Mouse (Mus musculus): ENCODE data around the gene Adss.
"Not testable (repeated sequence)": the region's sequence is repeated elsewhere in the genome, so short reads cannot be mapped to it uniquely, and the experiment has no call there.

Adss gene

DNA sequence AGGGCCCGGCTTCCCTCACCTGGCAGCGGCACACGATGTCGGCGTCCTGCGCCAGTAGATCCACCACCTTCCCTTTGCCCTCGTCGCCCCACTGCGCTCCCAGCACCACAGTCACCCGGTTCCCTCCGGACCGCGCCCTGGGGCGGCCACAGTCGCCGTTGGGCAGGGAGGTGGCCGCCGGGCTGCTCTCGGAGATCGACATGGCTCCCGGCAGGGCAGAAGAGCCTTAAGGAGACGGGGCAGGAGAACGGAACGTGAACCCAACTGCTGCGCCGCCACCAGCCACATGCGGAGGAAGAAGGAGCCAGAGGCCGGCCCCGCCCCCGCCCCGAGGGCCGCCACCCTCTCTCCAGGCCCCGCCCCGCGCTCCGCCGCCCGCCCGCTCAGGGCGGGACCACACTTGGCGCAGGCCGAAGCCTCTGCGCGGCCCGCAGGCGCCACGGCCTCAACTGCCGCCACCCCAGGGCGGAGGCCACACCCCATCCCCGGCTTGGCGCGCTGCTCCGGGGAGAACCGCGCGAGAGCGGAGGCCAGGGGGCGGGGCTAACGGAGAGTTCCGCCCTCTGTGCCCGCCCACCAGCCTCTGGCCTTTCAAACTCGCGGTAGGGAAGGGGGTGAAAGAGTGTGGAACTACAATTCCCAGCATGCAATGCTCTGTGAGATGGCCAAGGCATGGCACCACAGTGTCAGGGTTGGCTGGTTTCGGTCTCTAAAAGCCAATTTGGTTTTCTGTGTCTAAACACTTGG, at the start of gene Adss:
Adss (minus strand) TSS at position 319 of the 747 bp plus-strand sequence.
- DNase-seq (ENCODE audit: low read depth, low spot score), result peak; percentile 97

DNA sequence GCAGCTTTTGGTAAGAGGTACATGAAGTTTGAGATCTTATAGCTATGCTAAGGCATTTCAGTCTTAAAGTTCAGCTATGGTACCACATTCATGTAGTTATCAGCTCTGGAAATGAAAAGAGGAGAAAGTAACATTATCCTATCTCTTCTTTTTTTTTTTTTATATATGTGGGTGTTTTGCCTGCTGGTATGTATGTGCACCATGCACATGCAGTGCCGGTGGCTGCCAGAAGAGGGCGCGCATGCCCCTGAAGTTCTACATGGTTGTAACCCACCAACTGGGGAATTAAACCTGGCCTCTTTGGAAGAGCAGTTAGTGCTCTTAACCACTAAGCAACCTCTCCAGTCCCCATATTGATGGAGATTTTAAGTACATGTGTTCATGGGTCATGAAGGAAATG, 49.5 kb upstream of the Adss start:
- DNase-seq (ENCODE audit: low read depth, low spot score), result peak; percentile 5

DNA sequence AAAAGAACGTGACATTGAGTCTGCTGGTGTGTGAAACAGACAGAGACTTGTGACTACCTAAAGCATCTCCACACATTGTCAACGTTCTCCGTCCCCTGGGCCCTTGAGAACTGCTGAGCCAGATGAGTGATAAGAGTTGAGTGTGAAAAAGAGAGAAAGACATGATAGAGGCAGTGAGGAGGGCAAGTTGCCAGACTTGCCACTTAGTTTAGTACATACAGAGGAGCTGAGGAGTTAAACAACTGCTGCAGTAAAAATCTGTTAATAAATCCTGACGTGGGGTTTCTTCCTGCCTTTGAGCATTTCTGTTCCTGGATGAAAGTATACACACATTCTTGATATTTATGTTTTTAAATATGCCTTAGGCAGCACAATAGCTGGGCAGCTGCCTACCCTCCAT, 31.5 kb upstream of the Adss start:
- not testable (repeated sequence) for DNase-seq (ENCODE audit: low read depth, low spot score)

- peak; percentile 33 for DNase-seq (ENCODE audit: low read depth, low spot score)
These were observed 10.5 kb upstream of the Adss start for GRCm38 (mm10) chr1:177806772-177807171.

GRCm38 (mm10) chr1:177803511-177803910, 7.2 kb upstream of the Adss start:
- DNase-seq (ENCODE audit: low read depth, low spot score), result no peak

- DNase-seq (ENCODE audit: low read depth, low spot score), result peak; percentile 28
These were observed 942 bp upstream of the Adss start for GRCm38 (mm10) chr1:177797151-177797755.

- DNase-seq (ENCODE audit: low read depth, low spot score), result peak; percentile 56
These were observed 704 bp downstream of the Adss start for GRCm38 (mm10) chr1:177795421-177796192.

DNA sequence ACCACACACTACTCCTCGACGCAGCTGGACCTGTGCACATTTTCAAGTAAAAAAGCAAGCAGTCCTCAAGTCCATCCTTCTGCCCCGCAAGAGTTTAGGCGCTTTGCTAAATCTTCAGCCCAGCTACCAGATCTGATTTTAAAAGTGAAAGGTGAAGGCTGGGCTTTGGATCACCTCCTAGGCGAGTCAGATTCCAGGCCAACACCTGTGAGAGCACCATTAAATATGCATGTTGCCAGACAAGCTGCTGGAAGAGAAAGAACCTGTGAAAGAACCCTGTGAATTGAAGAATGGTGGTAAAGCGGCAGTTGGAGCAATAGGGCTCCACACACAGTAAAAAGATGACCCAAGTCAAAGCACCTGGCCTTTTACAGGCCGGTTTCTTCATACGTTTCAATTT, 1.4 kb downstream of the Adss start:
- peak; percentile 29 for DNase-seq (ENCODE audit: low read depth, low spot score)

- no peak for DNase-seq (ENCODE audit: low read depth, low spot score)
These were observed 3.5 kb downstream of the Adss start for GRCm38 (mm10) chr1:177792835-177793234.

GRCm38 (mm10) chr1:177777397-177777796, 18.9 kb downstream of the Adss start:
- DNase-seq (ENCODE audit: low read depth, low spot score), result no peak

GRCm38 (mm10) chr1:177768931-177769330, 27.4 kb downstream of the Adss start:
- DNase-seq (ENCODE audit: low read depth, low spot score), result no peak

GRCm38 (mm10) chr1:177757249-177757648, 39.1 kb downstream of the Adss start:
- DNase-seq (ENCODE audit: low read depth, low spot score), result no peak

DNA sequence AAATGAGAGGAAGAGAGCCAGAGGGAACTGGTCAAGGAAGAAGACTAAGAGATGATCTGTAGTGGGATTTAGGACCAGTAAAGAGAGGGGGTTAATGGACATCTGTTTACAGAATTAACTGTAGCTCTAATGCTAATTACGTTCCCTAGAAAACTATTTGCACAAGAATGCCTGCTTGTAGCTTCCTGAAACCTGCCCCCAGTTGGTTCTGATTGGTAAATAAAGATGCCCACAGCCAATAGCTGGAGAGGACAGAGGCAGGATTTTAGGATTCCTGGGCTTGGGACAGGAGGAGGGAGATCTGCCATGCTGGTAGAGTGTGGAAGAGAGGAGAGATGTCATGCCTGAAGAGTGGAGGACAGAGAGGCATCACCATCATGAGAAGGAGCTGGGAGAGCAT, 42.8 kb downstream of the Adss start:
- DNase-seq (ENCODE audit: low read depth, low spot score), result no peak

GRCm38 (mm10) chr1:177747869-177748540, 48.3 kb downstream of the Adss start:
- peak; percentile 71 for DNase-seq (ENCODE audit: low read depth, low spot score)

- peak; percentile 40 for DNase-seq (ENCODE audit: low read depth, low spot score)
These were observed 51.6 kb downstream of the Adss start for GRCm38 (mm10) chr1:177744521-177745325.

DNA sequence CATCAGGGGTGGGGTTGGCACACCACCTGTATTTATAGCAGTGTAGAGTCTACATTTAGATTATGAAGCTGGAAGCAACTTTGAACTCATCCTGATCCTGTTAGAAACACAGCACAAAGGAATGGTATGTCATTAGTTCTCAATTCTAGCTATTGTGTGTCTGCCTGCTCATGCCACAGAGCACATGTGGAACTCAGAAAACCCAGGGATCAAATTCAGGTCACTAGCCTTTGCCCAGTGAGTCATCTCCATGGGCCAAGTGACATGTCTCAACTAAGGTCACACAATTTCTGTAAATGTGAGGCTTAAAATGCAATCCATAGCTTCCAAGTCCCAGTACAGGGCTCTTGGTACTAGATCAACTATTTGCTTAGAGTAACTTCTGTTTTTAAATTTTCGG, 54.2 kb downstream of the Adss start:
- DNase-seq (ENCODE audit: low read depth, low spot score), result peak; percentile 60

GRCm38 (mm10) chr1:177740707-177741106, 55.6 kb downstream of the Adss start:
- peak; percentile 37 for DNase-seq (ENCODE audit: low read depth, low spot score)

DNA sequence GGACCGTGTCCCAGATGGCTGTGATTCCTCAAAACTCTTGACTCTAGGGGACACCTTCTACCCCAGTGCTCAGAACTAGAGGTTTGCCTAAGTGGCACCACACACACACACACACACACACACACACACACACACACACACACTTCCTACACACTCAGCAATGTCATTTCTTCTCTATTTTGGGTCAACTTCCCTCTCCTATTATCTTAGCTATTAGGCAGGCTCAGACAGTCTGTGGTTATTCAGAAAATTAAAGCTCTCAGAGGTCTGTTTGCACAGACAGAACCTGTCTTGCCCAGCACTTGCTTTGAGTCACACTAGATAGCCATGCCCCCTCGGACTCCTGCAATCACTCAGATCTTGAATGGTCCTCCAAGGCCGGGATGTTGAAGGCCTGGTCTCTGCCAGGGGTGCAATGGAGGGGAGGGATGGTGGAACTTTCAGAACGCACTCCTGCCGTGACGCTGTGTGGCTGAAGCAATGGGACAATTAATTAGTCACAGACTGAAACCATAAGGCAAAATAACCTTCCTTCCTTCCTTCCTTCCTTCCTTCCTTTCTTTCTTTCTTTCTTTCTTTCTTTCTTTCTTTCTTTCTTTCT, 58.7 kb downstream of the Adss start:
- no peak for DNase-seq (ENCODE audit: low read depth, low spot score)

DNA sequence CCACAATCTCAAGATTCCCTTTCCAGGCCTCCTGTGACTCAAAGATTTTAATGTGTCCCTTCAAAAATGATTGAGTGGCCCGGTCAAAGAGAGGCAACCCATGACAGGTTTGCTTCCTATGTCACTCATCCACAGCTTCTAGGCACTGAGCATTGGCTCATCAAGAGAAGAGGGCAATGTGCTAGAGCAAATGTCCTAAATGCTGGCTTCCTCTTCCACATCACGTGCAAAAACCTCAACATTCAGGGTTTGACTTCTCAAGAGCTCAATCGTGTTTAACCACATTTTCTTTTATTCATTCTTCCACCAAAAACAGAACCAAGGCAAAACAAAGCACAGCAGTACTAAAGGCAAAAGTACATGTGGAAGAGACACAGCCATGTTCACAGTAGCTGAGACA, 64.3 kb downstream of the Adss start:
- DNase-seq (ENCODE audit: low read depth, low spot score), result no peak
